Mouse (Mus musculus) urinary bladder, postnatal 36 days (tissue): ENCODE results near the gene 9330182O14Rik.

Experiments
- DNase-seq, 2 experiments: peaks; one replicate each; pipeline ENCODE4 v3.0.0; 2022; ENCODE audit warnings: low spot score in 2 of 2, mixed read lengths in 1 of 2

Gene 9330182O14Rik

DNA sequence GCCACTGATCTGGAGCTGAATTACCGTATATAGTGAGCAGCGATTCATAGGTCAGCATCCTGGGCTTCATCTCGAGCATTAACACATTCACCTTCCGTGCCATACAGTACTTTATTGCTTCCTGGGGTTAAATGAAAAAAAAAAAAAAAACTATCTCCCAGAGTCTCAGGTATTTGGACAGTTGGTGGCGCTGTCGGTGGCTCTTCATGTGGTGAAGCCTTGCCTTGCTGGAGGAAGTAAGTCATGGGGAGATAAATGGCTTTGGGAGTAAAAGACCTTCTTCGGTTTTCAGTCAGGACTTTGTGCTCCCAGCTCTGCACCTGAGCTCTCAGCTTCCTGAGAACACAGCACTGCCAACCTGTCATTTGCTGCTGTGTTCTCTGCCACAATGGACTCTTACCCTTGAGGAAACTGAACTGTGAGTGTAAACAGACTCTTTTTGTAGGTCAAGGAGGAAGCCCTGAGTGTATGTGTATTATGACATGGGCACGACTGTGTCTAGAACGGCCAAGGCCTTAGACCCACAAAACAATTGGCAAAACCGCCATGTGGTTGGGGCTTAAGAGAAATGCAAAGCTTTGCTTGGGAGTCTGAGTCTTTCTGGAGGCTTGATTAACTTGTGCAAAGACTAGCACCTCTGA, at the start of gene 9330182O14Rik:
9330182O14Rik (plus strand) TSS at position 214 of the 641 bp plus-strand sequence.
- no peak for DNase-seq

DNA sequence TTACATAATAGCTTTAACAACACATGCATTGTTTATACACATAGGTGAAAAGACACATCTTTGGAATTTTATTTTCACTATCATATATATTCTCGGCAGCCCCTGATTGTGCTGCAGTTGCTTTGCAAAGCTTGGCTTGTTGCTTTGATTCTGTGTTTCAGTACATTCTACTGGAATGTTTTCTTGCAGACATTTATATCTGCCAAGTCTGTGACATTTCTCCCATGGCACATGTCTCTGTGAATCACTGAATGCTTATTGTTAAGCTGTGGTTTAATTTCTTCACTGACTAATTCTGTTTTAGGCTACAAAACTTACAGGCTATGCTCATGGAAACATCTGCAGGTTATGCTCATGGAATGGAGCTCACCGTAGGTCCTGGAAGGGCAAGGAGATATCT, 30.9 kb upstream of the 9330182O14Rik start:
- DNase-seq: no peak

DNA sequence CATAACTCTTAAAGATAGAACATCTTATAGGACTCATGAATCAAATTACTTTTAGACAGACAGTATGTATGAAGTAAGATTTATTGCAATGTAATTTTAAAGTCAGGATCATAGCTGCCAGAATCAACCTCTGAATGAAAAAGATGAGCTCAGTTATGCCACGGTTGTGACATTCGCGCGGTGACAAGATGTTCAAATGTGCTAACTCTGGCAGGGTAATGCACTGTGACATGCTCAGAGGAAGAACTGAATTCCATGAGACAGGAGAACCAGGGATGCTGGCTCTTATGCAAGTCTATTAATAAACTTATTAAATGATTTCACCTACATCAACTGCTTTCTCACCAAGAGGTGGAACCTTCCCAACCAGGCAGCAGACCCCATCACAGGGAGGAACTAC, 28.5 kb upstream of the 9330182O14Rik start:
- DNase-seq: no peak

DNA sequence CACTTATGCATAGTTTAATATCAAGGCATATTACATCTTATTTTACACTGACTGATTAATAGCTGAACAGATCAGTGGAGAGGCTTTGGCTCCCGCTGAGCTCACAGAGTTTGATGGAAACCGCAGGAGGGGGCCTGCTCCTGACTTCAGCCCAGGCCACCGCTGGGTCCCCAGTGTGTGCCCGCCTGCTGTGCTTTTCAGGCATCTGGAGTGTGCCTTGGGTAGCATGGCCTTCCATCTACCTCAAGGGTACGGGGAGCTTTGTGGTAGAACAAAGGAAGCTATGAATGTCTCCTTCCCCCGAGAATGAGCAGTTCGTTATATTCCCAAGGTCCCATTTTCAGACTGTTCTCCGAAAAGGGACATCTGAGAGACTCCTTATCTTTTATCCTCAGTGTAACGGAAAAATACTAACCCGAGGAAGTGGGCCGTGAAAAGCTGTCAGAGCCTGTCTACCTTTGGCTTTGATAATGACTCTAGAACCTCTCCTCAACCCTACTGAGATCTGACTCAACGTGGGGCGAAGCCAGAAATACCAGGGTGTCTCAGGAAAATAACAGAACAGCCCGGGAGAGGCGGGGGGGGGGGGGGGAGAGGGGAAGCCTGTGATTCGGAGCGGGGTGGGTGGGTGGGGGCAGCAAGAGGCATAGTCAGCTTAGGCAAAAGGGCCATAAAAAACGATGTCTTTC, 20.1 kb upstream of the 9330182O14Rik start:
- no peak for DNase-seq

DNA sequence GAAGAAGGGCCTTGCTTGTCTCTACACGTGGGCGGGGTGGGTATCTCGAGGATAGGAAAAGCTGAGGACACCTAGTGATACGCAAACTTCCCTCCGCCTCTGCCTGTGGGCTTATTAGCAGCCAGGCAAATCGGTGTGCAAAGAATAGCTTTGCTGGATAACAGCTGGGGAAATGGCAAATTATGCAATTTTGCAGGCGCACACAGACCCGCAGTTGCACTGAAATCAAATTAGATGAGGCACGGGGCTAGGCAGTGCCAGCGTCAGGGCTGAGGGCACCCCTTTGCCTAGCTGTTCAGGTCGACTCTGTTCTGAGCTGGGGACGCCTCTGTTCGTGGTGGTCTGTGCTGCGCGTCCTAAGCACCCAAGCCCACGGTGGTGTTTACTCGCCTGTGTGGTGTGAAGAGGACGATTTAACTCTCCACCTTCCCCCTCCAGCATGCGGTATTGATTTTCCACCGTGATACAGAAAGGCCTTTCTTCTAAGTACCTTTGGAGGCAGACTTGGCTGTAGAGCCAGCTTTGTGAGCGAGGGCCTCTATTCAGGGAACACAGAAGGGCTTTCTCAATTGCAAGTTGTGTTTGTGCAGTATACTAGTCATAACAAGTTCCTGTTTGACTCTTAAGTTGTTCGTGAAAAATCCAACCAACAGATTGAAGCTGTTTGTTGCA, 19.4 kb upstream of the 9330182O14Rik start:
- no peak for DNase-seq

DNA sequence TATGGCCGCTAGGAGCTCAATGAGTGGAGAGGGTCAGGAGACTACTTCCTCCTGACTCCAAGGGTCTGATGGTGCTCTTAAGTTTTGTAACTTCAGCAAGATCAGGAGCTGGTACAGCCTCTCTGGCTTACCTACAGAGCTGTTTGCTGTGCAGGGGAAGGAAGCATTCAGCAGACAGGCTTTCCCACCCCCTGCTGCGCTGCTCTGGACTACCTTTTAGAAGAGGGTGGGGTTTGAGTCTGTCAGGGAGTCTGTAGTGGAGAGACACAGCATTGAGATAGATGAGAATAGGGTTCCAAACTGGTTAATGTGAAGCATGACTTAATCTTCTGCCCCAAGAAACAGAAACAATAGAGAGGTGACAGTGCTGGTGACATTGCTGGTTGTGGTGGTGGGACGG, 17.8 kb upstream of the 9330182O14Rik start:
- DNase-seq: no peak

DNA sequence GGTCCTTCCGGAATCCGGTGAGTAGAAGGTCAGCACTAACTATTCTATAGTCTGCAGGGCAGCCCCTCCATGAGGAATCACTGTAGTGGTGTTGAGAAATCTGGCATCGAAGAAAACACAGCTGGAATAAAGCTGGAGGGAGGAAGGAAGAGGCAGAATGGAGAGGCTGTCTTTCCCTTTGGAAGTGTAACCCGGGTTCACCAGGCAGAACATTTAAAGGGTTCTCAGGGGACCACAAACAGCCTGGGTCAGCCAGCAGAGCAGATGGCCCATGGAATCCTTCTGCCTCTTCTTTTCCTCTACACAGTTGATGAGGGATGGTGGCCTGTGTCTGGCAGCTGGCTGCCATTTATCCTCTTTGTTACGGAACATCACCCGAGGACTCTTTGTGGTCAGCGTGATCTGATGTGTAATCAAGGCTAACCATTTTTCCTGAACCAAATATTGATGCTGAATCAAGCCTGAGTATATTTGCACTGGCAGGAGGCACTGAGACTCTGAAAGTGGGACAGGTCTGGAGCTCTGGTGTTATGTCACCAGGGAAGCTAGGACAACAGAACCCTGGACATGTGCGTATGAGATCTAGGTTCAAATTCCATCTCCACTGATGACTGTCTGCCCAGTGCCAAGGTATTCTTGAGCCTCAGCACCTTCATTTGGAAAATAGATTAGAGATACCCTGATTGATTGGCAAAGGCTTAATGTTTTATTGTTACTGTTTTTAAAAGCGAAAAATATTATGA, 9.8 kb upstream of the 9330182O14Rik start:
- DNase-seq: no peak

DNA sequence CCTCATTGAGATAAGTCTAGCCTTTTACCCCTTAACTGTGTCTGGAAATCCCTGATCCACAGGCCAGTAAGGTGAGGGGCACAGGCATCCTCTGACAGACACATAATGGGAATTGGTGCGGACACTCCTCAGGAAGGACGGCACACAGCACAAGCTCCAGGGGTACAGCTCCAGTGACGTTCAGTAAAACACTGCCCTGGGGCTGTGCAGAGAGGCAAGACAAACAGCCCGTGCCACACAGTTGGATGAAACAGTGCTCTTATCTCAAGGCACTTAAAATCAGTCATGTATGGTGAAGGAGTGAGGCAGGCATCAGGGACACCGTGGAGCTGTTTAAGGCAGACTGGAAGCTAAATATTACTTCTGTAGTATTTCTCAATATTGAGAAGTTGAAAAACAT, 4.7 kb upstream of the 9330182O14Rik start:
- no peak for DNase-seq

DNA sequence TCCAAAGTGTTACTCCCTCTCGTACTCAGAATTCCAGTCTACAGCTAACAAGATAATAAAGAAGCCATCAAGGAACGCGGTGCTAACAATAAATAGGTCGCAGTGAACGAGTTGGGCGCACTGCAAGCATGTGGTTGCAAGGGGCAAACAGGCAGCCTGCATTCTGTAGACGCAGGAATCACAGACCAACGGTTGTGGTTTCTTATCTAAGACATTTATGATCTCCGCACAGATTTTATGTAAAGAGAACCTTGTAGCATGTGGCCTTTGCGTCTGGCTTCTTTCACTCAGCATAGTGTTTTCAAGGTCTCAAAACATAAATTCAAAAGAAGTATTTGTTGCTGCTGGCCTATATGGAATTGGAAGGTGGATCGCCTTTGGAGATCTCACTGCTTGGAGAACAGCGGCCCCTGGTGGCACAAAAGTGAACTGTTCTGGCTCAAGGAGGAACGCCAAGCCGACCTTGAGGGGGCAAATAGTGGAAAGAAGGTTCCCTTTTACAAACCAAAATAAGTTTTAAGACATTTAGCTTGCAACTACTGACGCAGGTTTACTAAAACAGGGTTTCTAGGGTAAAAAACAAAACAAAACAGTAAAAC, 3.2 kb upstream of the 9330182O14Rik start:
- DNase-seq: peak; percentile 57 to 67

DNA sequence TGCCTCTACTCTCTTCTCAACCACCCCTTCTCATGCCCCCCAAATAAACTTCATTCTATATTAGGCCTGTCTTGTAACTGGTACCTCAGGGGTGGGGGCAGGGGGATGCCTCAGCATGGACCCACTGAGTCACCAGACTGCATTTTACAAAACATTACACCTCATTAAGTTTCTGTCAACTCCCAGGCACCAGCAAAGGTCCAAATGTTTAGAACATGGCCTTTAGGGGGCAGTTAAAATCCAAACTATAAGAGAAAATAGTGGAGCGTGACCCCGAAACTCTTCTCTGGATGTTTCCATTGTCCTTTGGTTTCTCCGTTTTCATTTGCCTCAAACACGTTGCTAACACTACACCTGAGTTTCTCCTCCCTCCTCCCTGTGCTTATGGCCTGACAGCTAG, 1.8 kb upstream of the 9330182O14Rik start:
- no peak for DNase-seq

DNA sequence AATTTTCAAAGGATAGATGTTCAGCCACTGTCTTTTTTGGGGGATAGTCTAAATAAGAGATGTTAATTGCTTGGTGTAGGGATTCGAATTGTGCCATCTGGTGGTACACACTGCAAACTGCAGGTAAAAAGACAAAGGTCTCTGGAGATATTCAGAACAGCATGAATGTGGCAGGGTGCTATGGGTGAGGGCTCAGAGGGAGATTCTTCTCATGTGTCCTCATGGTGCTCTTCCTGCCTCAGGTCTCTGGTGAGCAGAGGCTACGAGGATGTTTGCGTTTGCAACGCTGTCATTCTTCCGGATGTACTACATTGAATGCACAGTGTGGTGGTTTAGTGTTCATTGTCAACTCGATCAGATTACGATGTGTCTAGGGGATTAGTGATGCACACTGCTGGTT, 10.1 kb downstream of the 9330182O14Rik start:
- no peak for DNase-seq

DNA sequence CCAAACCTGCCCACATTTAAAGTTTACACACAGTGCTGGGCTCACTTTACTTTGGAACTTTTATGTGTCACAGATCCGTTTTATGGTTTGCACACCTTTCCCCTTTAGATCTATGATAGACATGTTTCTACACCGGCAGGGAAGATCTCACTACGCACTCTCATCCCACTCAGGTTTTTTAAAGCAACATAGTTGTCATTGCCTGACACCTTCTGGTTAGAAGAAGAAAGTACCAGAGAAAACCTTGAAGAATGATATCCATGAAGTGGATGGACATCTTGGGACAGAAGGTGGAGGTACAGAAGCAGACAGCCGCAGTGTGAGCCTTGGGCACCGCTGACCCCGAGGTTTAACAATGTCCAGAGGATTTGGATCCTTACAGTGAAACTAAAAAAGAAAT, 23.5 kb downstream of the 9330182O14Rik start:
- no peak for DNase-seq

DNA sequence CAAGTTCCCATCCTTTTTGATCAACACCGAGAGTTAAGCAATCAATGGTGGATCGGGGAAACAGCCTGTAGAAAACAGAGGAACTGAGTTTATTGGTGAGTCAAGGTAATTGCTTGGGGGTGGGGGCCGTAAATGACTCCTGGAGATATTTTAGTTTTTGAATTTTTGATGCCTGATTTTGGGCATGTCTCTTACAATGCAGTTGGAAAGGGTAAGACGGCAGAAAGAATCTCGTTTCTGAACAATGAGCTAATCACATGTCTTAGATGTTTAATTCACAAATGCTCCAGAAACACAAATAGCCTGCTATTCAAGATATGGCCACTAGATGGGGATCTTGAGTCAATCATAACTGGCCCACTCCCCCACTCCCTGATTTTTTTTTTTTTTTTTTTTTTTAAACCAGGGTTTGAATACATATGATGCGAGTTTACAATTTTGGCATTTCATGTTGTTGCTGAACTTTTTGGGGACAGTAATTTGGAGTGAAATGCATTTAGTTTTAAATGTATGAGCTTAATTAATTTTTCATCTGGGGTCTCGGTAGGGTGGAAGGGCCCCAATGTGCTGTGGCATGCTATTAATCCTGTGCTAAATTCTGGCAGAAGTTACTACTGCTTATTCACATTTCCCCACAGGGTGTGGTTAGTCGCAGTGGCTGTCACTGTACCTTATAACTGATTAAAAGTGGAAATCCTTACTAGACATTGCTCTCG, 32.6 kb downstream of the 9330182O14Rik start:
- no peak for DNase-seq

DNA sequence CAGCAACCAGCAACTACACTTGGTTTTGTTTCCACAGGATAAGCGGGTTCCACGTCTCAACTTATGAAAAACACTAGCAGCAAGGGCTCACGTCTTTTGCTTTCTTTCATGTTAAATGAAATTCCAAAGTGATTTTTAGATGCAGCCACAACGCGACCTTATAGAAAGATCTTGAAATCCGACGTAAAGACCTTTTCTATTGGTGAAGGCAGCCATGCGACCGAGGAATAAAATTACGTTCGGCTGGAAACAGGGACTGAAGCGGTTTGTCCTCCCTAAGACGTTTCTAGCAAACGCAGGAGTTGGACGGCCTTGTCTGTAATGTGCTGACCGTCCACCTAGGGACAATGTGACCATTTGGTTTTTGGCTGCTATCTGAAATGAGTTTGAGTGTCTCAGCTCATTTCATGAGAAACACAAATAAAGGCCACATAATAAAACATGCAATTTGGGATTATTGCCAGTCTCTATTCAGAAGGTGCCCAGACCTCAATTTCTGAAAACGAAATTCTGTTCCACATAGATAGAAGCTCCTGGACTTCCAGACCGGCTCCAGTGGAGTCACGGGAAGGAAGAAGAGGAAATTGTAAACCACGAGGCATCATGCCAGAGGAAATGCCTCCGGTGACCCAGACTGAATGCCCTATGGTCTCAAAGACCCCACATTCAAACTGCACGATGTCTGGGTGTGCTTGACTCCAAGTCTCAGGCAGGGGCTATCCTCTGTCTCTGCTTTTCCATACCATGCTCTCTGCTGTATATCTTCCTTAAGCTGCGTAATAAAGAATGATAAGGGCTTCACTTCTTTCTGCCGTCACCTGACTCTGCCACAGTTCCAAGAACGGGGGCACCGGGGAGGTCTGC, 33.3 kb downstream of the 9330182O14Rik start:
- DNase-seq: peak in 1 of 2 experiments; percentile 3

DNA sequence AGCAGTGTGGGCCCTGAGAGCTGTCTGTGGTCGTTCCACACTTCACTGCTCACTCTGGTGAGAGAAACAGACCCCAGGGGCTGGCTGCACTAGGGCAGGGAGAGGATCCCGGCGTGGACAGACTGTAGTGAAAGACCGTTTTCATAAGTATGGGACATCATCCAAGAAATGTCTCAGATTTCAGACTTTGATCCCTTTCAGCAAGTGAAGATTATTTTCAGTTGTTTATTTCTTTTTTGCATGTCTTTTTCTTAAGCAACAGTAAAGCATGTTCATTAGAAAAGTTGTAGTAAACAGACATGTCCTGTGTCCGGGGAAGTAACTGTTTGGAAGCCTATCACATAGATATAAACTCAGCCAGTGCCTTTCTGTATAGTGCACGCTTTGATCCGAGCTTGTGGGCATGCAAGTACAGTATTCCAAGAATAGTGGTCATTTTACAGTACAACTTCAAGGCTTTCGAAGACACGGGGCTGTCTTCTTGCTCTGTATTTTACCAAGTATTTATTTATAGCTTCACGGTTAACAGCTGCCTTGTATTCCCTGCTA, 34.0 kb downstream of the 9330182O14Rik start:
- no peak for DNase-seq

DNA sequence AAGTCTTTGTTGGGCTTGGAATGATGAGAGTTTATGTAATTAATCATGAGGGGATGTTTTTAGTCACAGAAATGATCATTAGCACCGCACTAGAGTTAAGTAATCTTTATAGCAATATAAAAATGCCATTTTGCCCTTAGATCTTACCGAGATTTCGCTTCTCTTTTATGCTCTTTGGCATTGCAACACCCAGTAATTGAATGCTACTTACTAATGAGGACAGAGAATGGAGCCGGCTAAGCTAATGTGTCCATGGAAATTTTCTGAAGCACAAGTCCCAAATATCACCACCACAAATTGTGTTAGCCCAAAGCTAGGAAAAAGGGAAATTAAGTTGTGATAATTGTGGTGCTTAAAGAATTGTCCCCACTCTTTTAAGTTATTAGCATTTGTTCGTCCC, 34.9 kb downstream of the 9330182O14Rik start:
- no peak for DNase-seq

DNA sequence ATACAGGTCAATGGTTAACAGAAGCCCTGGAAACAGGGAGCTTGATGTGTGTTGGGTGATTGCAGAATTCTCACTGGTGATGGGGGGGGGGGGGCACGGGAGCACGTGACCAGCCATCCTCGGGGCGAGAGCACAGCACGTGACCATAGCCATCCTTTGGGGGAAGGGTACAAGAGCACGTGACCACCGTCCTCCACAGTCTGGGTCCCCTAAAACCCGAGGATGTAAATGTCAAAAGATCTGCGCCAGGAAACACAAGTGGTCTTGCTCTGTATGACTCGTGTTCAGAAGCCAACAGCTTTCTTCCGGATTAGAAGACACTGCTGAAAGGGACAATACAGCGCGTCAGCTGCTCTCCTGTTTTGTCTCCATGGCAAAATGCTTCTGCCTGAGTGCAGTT, 35.5 kb downstream of the 9330182O14Rik start:
- DNase-seq: no peak

DNA sequence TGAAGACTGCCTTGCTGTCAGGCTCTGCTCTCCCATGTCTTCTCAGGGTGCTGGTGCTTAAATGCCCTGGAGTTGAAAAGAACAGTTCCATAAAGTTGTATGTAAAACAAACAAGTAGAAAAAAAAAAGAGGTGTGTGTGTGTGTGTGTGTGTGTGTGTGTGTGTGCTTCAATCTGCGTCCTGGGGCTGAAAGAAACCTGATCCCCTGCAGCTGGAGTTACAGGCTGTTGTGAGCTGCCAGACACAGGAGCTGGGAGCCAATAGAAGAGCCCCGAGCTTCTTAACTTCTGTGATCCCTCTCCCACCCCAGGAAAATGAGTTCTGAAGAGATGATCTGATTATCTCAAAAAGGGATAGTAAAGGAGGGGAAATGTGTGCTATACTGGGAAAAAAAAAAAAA, 45.3 kb downstream of the 9330182O14Rik start:
- DNase-seq: no peak

DNA sequence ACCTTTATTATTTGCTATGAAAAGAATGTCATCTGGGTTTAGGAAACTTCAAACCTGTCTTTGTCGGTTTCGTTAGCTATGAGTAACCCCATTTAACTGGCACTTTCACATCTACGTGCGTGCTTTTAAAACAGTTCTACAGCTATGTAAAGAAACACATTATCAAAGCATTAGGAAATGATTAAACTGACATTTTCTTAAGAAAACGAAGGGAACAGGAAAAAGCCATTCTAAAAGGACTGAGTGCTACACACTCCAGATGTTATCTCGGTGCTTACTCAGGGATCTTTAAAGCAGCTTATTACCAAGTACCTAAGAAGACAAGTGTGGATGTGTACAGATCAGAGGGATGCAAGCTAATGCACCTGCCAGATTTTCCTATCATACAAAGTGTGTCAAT, 52.9 kb downstream of the 9330182O14Rik start:
- DNase-seq: no peak
